Mouse (Mus musculus) hindlimb bud, embryonic 11.5 days (tissue): ENCODE data around the gene Tspan8.
"Not testable (repeated sequence)": the region's sequence is repeated elsewhere in the genome, so short reads cannot be mapped to it uniquely, and the experiment has no call there.

ENCODE experiments used
- DNase-seq: peaks from one replicate; pipeline ENCODE4 v3.0.0-alpha.2; 2012; ENCODE audit warnings: low read depth, low spot score; ENCODE audit errors: extremely low spot score

Gene Tspan8

GRCm38 (mm10) chr10:115816511-115816910, at the start of gene Tspan8:
Gene Tspan8, plus strand, starts transcription at chr10:115816832.
- DNase-seq = no peak

GRCm38 (mm10) chr10:115770032-115770431, 46.6 kb upstream of the Tspan8 start:
- DNase-seq = no peak

GRCm38 (mm10) chr10:115774451-115774850, 42.2 kb upstream of the Tspan8 start:
- no peak for DNase-seq

DNA sequence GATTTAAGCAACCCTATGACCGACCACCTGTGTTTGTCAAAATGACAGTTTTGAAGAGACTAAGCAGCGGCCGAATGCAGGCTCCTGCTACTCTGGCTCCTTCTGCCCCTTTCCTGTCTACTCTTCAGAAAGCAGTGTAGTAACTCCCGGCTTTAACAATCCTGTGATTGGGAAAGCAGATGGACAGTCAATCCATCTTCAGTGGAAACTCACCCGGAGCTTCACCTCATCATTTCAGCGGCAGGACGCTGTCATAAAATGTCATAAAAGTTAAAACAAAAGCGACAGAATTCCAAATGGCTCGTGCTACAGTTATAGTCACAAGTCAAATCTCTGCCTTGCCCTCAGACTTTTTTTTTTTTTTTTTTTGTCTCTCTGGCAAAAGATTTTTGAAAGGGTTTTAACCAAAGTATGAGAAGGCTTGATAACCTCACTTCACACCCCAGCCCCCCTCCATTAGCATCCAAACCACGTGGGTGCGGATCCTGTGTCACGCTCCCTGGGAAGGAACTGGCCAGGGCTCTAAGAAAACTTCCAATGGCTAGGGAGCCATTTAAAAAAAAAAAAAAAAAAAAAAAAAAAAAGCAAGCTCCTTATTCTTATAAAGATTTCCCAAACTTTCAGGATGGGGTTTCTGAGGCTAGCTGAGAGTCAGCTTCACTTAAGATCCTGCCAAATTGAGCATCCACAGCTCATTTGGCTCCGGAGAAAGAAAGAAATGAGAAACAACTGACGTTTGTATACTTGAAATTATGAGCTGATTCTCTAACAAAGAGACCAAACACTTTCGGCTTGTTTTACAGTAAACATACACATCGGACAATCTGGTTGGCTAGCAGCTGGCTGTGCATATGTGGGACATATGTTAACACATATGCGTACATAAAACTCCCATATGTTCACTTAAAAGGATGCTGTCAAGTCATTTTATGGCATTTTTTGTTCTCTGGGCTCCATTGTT, 40.4 kb upstream of the Tspan8 start:
- no peak for DNase-seq

DNA sequence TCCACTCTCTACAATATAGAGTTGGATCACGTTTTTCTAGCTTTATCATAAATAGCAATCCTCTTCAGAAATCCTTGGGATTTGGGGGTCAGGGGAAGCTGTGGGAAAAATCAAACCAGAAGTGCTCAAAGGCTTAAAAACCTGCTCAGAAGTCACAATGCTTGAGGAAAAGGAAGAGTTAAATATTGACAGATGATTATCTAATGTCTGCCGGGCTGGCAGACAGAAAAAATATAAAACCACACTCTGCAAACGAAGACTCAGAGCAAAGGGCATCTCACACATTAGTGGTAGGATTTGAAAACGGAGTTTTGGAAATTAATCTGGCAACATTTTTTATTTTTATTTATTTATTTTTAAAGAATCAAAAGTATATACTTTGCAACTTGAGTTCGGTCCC, 39.3 kb upstream of the Tspan8 start:
- DNase-seq = no peak

- DNase-seq = no peak
Measured at GRCm38 (mm10) chr10:115778624-115779023, 38.0 kb upstream of the Tspan8 start.

DNA sequence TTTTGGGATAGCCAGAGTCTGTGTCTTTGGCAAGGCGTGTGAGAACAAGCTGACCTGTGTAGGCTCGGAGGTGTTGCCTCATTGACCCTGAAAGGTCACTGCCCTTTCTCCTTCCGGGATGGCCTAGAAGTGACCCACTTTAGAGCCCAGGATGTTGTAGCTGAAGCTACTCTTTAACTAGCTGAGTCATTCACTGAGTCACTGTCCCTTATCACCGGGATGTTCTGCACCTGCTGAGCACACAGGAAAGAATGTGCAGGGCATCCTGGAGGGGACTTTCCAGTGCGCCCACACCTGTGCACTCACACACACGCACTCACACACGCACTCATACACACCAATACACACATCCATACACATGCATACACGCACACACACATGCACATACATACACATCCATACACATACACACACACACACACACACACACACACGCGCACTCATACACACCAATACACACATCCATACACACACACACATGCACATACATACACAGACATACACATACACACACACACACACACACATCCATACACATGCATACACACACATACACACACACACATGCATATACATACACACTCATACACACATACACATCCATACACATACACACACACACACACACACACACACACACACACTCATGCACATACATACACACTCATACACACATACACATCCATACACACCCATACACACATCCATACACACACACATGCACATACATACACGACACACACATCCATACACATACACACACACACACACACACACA, 36.2 kb upstream of the Tspan8 start:
- no peak for DNase-seq

DNA sequence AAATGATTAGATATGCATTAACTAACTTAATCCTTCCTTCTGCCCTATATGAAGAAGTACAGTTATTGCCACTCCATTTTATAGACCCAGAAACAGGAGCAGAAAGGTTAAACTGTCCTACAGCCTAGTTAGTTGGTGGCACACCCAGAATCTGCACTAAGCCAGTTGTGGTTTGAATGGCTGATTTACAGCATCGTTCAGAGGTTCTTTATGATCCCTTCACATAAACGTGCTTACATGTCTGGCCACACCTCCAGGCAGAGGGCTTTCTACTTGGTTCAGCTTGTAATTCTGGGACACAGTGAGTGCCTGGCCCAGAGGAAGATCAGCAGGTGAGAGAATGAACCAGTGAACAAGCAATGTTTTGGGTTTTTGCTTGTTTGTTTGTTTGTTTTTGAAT, 33.4 kb upstream of the Tspan8 start:
- DNase-seq = no peak

DNA sequence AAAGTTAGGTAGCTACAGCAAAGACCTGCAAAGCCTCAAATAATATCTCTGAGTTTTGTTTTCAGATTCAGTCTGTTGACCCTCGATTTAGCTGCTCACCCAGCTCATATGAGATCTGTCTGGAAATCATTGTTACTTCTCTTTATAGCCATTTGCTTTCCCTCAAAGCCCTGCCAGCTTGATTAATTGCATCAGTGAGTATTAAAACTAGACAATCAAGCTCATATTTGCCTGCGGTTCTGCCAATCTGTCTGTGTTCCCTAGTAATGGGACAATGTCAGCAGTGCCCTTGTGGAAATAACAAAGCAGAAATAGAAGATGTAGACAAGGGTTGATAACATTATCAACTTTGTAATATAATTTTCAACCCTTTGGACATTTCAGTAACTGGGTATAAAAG, 25.8 kb upstream of the Tspan8 start:
- DNase-seq = no peak

DNA sequence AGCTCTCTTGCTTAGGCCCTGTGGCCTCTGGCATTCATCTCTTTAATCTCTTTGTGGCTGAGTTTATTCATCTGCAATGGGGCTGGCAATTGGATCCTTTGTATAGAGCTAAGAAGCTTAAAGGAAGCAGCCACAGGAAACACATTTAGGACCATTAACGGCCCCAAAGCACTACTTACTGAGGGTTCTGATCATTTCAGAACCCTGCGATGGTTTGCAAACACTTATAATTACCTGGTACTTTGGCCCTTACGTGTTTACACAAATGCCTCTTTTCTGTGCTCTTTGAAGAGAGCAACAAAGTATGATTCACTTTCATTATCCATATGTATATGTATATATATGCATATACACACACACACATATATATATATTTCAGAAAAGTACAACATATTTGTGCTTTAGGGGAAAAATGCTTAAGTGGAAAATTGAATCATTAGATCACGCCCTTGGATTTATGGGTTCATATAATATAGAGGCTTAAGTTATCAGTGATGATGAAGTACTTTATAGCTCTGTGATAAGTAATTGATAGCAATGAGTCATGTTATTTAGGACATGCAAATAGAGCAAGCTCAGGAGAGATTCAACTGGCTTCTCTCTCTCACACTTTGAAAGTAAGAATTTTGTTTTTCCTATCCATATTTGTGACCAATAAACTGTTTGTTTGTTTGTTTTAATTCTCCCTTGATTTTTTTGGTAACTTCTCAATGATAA, 20.4 kb upstream of the Tspan8 start:
- no peak for DNase-seq

DNA sequence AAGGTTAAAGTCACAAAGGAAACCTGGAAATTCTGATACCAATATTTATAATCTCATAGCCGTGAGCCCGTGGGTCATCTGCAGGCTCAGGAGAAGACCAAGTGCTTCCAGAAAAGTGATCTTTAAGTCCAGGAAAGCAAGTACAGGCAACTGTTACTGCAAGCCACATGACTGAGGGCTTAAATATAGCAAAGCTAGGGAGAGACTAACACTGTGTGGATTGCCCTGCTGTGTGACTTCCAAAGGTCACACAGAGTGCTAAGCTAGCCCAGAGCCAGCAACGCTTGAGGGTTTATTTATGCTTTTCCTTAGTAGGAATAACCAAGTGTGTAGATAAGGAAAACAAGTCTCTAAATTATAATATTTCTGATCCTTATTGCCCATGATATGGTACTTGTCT, 15.2 kb upstream of the Tspan8 start:
- no peak for DNase-seq

GRCm38 (mm10) chr10:115803013-115803412, 13.6 kb upstream of the Tspan8 start:
- DNase-seq = not testable (repeated sequence)

DNA sequence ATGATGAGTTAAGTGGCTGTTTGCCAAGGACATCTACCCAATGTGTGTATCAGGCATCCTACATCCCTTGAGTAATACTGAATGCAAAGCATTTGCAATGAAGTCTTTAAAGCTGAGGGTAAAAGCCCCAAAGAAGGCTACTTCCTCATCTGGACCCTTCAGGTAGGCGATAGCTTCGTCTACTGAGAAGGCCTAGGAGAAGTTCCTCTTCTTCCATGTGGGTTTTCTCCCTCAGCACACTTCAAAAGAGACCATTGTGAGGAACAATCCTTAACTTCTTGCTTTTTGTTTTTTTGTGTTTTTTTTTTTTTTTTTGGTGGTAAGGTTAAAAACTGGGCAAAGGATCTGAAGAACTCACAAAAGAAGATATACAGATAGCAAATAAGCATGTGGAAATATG, 12.9 kb upstream of the Tspan8 start:
- no peak for DNase-seq

DNA sequence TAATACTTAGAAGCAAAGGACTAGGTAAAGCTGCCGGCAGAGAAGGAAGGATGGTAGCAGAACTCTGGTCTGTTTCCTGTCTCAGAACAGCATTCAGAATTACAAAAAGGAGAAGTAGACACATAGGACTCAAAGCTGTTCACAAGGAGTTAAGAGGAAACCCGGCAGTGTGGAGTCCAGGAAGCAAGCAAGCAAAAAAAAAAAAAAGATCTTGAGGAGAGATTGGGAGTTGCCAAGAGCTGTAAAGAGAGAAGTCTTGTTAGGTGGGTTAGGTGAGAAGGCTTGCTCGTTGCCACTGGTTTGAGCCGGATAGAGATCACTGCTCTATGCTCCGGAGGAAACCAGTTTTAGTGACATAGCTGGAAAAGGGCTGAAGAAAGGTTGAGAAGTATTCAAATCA, 10.6 kb upstream of the Tspan8 start:
- DNase-seq = no peak

DNA sequence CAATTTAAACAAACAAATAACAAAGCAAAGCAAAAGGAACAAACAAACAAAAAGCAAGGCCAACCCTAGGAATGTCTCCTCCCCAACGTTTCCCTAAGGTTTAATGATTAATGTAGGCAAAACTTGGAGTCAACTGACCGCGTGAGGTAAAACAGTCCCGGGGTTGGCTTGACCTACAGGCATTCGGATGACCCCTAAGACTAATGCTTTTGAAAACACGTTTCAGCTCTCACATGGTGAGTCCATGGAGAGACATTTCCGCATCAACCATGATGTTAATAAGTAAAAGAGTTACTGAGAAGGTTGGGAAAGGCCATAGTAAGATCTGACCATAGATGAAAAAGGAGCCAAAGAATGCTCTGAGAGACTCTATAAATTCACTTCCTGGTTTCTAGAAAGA, 7.5 kb upstream of the Tspan8 start:
- no peak for DNase-seq

GRCm38 (mm10) chr10:115811519-115811918, 5.1 kb upstream of the Tspan8 start:
- no peak for DNase-seq

DNA sequence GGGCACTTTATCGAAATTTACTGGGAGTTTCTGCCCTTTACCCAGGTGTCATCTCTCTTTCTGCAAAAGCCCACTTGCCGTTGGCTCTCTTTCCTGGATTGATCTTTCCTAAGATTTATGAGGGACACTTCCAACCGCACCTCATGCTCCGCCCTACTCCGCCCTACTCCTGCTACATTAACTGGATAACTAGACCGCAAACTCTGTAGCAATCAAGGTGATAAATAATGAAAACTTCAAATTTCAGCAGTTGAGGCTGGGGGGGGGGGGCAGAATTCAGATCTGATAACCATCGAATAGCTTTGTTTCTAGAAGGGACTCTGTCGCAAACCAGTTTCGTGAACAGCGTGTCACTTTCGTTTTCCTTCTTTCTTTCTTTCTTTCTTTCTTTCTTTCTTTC, 1.8 kb upstream of the Tspan8 start:
- no peak for DNase-seq

DNA sequence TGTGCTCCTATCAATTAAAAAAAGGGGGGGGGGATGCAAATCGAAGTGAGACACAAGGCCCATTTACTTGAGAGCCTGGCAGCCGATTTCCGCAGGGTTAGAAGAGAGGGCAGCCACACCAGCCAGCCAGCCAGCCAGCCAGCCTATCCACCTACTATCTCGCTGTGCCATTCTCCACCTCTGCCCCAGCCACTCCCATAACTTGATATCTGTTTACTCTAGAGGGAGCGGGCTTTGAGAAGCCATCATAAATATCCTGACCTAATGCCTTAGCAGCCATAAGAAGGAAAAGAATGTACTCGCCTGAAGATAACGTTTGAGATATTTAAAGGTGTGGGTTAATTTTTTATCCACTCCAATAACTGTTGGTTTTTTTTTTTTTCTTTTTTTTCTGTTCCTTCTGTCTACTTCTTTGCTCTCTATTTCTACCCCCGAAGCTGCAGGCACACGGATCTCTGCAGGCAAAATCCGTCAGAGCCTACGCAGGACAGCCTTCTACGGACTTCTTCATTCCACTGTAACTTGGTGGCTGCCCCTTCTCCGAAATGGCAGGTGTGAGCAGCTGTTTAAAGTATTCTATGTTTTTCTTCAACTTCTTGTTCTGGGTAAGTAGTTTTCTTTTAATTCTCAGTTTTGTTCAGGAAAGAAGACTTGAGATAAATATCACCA, 558 bp downstream of the Tspan8 start:
- DNase-seq = no peak

DNA sequence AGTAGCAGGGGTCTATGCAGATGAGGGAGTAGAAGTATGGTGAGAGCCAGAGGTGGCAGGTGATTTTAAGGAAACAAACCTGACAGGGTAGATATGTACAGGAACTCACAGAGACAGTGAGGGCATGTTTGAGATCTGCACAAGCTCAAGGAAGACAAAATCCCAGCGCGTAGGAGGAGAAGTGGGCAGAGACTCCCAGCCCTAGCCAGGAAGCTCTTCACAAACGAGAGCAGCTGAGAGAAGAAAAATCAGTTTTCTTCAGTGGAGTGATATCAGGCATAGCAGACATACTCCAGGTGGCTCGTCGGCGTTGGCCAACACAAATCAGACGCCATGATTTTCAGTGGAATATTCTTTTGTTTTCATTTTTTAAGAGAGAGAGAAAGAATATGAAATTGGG, 8.7 kb downstream of the Tspan8 start:
- no peak for DNase-seq

DNA sequence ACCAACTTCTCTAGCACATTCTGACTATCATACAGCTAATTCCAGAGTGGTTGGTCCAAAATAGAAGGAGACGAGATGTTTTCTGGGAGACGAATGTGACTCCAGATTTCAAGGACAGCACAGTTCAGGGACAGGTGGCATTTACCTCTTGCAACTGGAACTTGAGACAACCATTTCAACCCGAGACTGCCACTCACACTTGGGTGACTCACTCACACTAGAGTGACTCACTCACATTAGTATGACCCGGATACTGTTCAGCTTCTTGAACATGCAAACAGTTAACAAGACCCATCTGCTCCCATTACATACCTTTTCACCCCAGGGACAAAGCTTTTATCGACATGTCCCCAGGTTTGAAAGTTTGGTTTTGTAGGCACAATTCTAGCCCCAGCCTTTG, 12.2 kb downstream of the Tspan8 start:
- DNase-seq = no peak

GRCm38 (mm10) chr10:115829696-115830095, 13.1 kb downstream of the Tspan8 start:
- DNase-seq = no peak
